Mouse (Mus musculus) hindbrain, embryonic 14.5 days (tissue): ENCODE measurements around the gene Phf23. TPM values are rescaled to one million over a fixed set of nuclear protein-coding genes. Genes with fewer than 3 reads are reported as not detected.
"Not testable (repeated sequence)": the region's sequence is repeated elsewhere in the genome, so short reads cannot be mapped to it uniquely, and the experiment has no call there.

Experiments used
- ATAC-seq: fragments of 200-750 bp; cut with Nextera tagmentation; 2 replicates; pipeline ENCODE4 v1.8.0; 2017; ENCODE audit warnings: moderate number of reproducible peaks, mild to moderate bottlenecking, moderate TSS enrichment, moderate library complexity; ENCODE audit not compliant: low FRiP score
- DNase-seq: peaks from one replicate; pipeline ENCODE4 v3.0.0-alpha.2; 2015; ENCODE audit warnings: low spot score
- H3K27ac ChIP-seq: fragments of 300-500 bp; sonication (generic); 2 replicates; pipeline ENCODE4 v1.5.1; 2014; ENCODE audit warnings: mild to moderate bottlenecking, moderate library complexity
- H3K27me3 ChIP-seq: fragments of 300-500 bp; sonication (generic); 2 replicates; pipeline ENCODE4 v1.6.1; 2014; ENCODE audit warnings: mild to moderate bottlenecking, low read length, mixed read lengths; ENCODE audit not compliant: control insufficient read depth, insufficient read depth
- H3K36me3 ChIP-seq: fragments of 300-500 bp; sonication (generic); replicated peaks from 2 replicates; pipeline ENCODE4 v1.6.1; 2014; ENCODE audit not compliant: control insufficient read depth, insufficient read depth
- H3K4me1 ChIP-seq: fragments of 300-500 bp; sonication (generic); replicated peaks from 2 replicates; pipeline ENCODE4 v1.6.1; 2014; ENCODE audit warnings: antibody characterized with exemption, low read length, mixed read lengths; ENCODE audit not compliant: control insufficient read depth, insufficient read depth
- H3K4me2 ChIP-seq: fragments of 300-500 bp; sonication (generic); replicated peaks from 2 replicates; pipeline ENCODE4 v1.6.1; 2014; ENCODE audit warnings: mild to moderate bottlenecking, moderate library complexity
- H3K4me3 ChIP-seq: fragments of 300-500 bp; sonication (generic); replicated peaks from 2 replicates; pipeline ENCODE4 v1.5.1; 2014; ENCODE audit warnings: mild to moderate bottlenecking, low read length
- H3K9ac ChIP-seq: fragments of 300-500 bp; sonication (generic); 2 replicates; pipeline ENCODE4 v1.6.1; 2014
- H3K9me3 ChIP-seq: fragments of 300-500 bp; sonication (generic); 2 replicates; pipeline ENCODE4 v1.6.1; 2016; ENCODE audit warnings: low read length; ENCODE audit not compliant: control insufficient read depth
- WGBS: fragments of 180-500 bp; shearing (Covaris S2); extraction: QIAGEN DNeasy Blood & Tissue Kit; methylation state at CpG from one replicate; pipeline ENCODE4 v1.1.7; 2014; 5-methylcytosine and 5-hydroxymethylcytosine counted together
- polyA plus RNA-seq: library from polyadenylated mRNA; unstranded; fragments of >200 nt; fragmentation: Nextera tagmentation; extraction: Ambion mirVana; gene quantifications from 2 replicates; pipeline ENCODE4 v1.2.1, GENCODE M21; 2014

Phf23 gene
- polyA plus RNA-seq, 1 experiment from 2014 or later = 38.0 TPM

DNA sequence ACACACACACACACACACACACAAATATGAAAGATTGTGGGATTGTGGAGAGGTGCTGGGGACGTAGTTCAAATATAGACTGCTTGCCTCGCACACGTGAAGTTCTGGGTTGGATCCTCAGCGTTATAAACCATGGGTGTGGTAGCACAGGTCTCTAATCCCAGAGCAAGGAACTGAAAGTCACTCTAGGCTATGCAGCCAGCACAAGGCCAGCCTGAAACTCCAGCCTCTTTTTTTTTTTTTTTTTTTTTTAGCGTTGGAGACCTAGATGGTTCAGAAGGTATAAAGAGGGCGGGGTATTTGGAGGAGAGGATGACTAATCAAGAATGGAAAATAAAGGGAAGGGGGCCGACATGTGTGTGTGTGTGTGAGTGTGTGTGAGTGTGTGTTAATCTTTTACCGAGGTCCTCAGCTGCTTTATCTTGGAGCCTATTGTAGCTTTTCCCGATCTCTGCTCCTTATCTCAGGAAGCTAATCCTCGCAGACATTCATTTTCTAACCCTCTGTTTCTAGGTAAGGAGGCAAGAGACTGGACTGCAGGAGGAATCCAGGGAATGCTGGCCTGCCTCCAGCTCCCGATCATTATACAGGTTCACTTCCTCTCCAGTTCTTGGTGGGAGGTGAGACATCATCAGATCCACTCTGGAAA, 42.2 kb upstream of the Phf23 start:
- 74% methylated on average over 11 of the region's 11 CpGs for WGBS
- no peak overlapping the region for H3K4me3 ChIP-seq
- H3K9me3 ChIP-seq = no peaks in the 10 kb centered on the region

GRCm38 (mm10) chr11:69955618-69956017, 40.0 kb upstream of the Phf23 start:
- DNase-seq, H3K9ac ChIP-seq, H3K4me1 ChIP-seq, ATAC-seq, H3K27ac ChIP-seq, H3K4me2 ChIP-seq, H3K27me3 ChIP-seq, H3K36me3 ChIP-seq, H3K9me3 ChIP-seq, H3K4me3 ChIP-seq: not testable (repeated sequence)
- 70% methylated on average over 4 of the region's 4 CpGs for WGBS

More for the DNA sequence above, 42.2 kb upstream of the Phf23 start:
- Histone ChIP-seq H3K27me3 (peaks cover 4% of the 10 kb centered on the region), H3K36me3 (no peaks in the 10 kb centered on the region), H3K4me2 (no peak overlapping the region), H3K4me1 (peaks cover 4% of the 10 kb centered on the region; the same call in 1 of the 2 replicates), H3K9ac (no peak overlapping the region), H3K27ac (no peak overlapping the region)
- DNase-seq (no peak), ATAC-seq (no peak)

DNA sequence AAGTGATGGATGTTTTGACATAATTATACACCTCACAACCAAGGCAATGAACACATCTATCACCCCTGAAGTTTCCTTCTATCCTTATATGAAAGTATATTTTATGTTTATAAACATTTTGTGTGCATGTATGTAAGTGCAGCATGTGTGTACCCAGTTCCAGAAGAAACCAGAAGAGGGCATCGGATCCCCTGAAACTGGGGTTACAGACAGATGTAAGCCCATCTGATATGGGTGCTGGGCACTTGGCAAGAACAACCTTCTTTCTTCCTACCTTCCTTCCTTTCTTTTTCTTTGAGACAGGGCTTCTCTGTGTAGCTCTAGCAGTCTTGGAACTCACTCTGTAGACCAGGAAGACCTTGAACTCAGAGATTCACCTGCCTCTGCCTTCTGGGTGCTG, 39.4 kb upstream of the Phf23 start:
- 75% methylated on average over 1 of the region's 1 CpGs for WGBS
- H3K9ac ChIP-seq = no peak overlapping the region
- H3K4me3 ChIP-seq = no peak overlapping the region
- H3K27me3 ChIP-seq = peaks cover 2% of the 10 kb centered on the region; the same call in 1 of the 2 replicates
- DNase-seq (no peak), ATAC-seq (no peak)
- no peak overlapping the region for H3K4me2 ChIP-seq
- H3K4me1 ChIP-seq = no peaks in the 10 kb centered on the region
- no peaks in the 10 kb centered on the region for H3K36me3 ChIP-seq
- no peaks in the 10 kb centered on the region for H3K9me3 ChIP-seq
- H3K27ac ChIP-seq = no peak overlapping the region

DNA sequence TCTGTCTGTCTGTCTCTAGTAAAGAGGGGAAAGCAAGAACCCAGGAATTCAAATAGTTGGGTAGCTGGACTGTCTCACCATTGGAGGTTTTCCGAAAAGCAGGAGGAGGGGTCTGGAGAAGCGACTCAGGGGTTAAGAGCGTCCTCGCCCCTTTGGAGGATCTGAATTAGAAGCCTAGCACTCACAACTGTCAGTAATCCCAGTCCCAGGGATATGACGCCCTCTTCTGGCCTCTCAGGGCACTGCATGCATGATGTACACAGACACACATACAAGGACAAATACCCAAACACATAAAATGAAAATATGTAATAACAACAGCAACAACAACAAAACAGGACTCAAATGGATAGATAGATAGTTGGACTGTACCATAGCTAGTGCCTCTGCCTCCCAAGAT, 35.0 kb upstream of the Phf23 start:
- Histone ChIP-seq H3K27me3 (peaks cover 46% of the 10 kb centered on the region), H3K36me3 (no peaks in the 10 kb centered on the region), H3K4me2 (no peak overlapping the region), H3K9me3 (no peaks in the 10 kb centered on the region), H3K9ac (no peak overlapping the region), H3K27ac (no peak overlapping the region), H3K4me3 (no peak overlapping the region), H3K4me1 (0 out of 2 replicates have a peak, but pooled peaks cover 2% of the 10 kb centered on the region)
- no peak for DNase-seq
- 28% methylated on average over 5 of the region's 5 CpGs for WGBS
- no peak for ATAC-seq

- ATAC-seq (no peak), DNase-seq (no peak)
- Histone ChIP-seq H3K9me3 (no peaks in the 10 kb centered on the region), H3K4me1 (0 out of 2 replicates have a peak, but pooled peaks cover 7% of the 10 kb centered on the region), H3K27me3 (peaks cover 58% of the 10 kb centered on the region), H3K36me3 (no peaks in the 10 kb centered on the region), H3K27ac (no peak overlapping the region), H3K9ac (no peak overlapping the region), H3K4me2 (no peak overlapping the region), H3K4me3 (no peak overlapping the region)
- 51% methylated on average over 5 of the region's 5 CpGs for WGBS
These were observed 33.7 kb upstream of the Phf23 start for GRCm38 (mm10) chr11:69961841-69962240.

DNA sequence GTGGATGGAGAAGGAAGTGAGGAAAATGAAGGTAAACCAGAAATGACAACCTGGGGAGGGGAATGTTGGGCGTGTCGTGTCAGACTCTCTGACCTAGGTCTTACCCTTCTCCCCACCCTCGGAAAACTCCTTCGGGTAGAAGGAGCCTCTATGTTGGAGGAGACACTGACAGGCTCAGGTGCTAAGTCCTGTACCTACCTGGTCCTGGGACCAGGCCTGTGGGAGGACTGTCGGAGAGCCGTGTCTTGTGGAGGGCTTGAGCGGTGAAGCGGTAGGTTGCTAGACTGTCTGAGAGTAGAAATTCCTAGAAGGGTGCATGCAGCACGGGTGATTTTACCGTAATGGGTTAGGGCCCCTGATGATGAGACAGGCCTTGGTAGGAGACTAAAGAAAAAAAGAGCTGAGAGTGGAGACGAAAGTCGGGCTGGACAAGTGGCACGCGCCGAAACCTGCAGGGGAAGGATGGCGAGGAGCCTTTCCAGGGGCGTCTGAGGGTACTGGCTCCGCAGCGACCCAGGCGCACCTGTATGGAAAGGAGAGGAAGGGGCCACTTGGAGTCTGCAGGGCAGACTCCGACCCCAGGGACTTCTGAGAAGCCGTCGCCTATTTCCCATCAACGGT, 30.8 kb upstream of the Phf23 start, which contains the start of gene Cldn7:
Cldn7 (plus strand) TSS at position 130 of the 621 bp plus-strand sequence.
- Histone ChIP-seq H3K9me3 (no peaks in the 10 kb centered on the region), H3K4me2 (no peak within 1 kb of the TSS), H3K27me3 (peaks cover 78% of the 10 kb centered on the region), H3K9ac (no peak within 1 kb of the TSS), H3K36me3 (peaks cover 19% of the 10 kb centered on the region), H3K4me1 (0 out of 2 replicates have a peak, but pooled peaks cover 7% of the 10 kb centered on the region), H3K27ac (no peak within 1 kb of the TSS), H3K4me3 (no peak within 1 kb of the TSS; the same call in 1 of the 2 replicates)
- no peak for DNase-seq
- 12% methylated on average over 24 of the region's 24 CpGs for WGBS
- ATAC-seq = no peak

DNA sequence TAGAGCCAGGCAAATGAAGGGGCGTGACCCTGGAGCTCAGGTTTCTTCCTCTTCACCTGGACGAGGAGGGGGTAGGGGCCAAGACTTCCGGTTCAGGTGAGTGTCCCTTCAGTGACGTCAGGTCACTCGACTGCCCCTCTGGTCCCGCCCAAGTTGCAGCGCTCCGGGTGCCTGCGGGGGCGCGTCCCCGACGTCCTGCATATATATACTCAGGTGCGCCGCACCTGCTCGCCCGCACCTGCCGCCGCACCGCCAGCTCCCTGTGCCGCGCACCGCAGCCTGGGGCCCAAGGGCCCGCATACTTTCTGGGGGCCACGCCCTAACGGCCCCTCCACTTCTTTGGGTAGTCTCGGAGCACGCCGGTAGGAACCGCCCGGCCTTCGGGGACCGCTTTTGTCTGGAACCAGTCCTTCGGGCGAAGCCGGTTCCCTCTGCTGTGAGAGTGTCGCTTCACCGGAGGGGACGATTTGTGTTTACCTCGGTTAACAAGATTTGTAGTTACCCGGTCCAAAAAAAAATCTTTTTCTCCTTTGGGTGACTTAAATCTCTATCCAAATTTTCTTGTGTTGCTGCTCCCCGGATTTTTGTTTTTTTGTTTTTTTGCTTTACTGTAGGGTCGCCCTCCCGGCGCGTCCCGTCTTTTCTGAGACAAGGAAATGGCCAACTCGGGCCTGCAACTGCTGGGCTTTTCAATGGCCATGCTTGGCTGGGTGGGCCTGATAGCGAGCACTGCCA, 30.1 kb upstream of the Phf23 start:
- Histone ChIP-seq H3K4me3 (no peak overlapping the region; the same call in none of the 2 replicates), H3K27me3 (peaks cover 78% of the 10 kb centered on the region), H3K36me3 (peaks cover 25% of the 10 kb centered on the region), H3K9ac (no peak overlapping the region), H3K9me3 (no peaks in the 10 kb centered on the region), H3K4me1 (0 out of 2 replicates have a peak, but pooled peaks cover 7% of the 10 kb centered on the region), H3K4me2 (no peak overlapping the region), H3K27ac (no peak overlapping the region)
- WGBS = 3% methylated on average over 49 of the region's 49 CpGs
- DNase-seq = no peak
- ATAC-seq = no peak

DNA sequence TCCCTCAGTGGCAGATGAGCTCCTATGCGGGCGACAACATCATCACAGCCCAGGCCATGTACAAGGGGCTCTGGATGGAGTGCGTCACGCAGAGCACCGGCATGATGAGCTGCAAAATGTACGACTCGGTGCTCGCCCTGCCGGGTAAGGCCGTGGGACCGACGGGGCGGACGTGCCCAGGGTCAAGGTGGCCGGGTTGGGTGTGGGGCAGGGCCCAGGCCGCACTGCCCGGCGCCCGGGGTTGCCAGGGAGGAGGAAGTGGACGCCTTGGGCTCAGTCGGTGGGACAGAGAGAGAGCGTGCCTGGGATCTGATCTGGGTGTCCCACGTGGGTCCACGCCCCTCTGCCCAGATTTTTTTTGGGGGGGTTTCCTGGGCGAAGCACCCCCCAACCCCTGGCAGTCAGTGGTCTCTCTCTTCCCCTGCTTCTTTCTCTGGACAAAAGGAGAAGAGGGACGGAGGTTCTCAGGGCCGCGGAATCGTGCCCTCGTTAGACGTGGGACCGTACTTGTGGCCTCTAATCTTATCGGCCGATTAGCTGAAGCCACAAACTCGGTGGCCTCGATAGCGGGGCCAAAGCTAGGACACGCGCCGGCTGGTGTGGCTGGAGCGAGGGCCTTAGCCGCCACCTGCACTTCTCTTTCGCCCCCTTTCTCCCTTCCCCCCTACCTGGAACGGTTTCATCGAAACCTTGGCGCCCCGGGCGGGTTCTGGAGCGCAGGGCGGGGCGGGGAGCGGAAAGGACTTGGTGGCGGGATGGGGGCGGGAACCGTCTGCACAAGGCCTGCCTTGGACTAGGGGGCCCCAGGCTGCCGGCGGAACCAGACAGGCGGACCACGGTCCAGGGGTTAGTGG, 29.3 kb upstream of the Phf23 start:
- Histone ChIP-seq H3K36me3 (peaks cover 30% of the 10 kb centered on the region), H3K4me3 (peak overlapping the region; percentile 16), H3K9ac (peak overlapping the region; percentile 44; the same call in 1 of the 2 replicates), H3K27me3 (peaks cover 75% of the 10 kb centered on the region), H3K4me1 (0 out of 2 replicates have a peak, but pooled peaks cover 7% of the 10 kb centered on the region), H3K27ac (no peak overlapping the region), H3K9me3 (no peaks in the 10 kb centered on the region), H3K4me2 (peak overlapping the region; percentile 42)
- DNase-seq = no peak
- no peak for ATAC-seq
- WGBS = 3% methylated on average over 59 of the region's 59 CpGs
